Mouse (Mus musculus) liver, postnatal 0 days (tissue): Measurements from ENCODE around the gene Bcl2.

ENCODE experiments used
- CTCF ChIP-seq: sonication (generic); IDR thresholded peaks from 2 replicates; pipeline ENCODE4 v1.5.1; 2016; ENCODE audit warnings: antibody characterized with exemption, low read depth
- EP300 ChIP-seq: IDR thresholded peaks from 2 replicates; pipeline ENCODE4 v1.6.1; 2016; ENCODE audit warnings: antibody characterized with exemption, low read depth, mild to moderate bottlenecking

DNA sequence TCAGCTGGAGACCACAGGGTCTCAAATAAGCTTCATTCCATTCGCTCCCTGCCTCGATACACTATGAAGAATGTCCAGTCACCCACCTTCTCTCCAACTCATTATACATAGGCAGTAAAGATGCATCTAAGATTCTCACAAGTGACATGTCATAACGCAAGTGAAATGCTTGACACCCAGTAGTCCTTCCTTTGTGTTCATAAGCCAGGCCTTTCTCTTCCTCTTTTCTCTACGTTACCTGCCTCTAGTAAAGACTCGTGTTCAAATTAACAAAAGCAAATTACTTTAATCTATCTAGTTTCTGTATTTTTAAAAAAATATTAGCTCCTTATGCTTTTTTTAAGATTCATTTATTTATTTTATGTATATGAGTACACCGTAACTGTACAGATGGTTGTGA lies 59.8 kb downstream of the Bcl2 start:
- no peak for TF ChIP-seq CTCF
- TF ChIP-seq EP300, result no peak
